Mouse (Mus musculus): ENCODE results near the gene Aldh1a1. TPM values are rescaled to one million over a fixed set of nuclear protein-coding genes. Genes with fewer than 3 reads are reported as not detected.

Gene Aldh1a1
- polyA plus RNA-seq, 1 experiment from 2014 or later = 2.3 TPM

DNA sequence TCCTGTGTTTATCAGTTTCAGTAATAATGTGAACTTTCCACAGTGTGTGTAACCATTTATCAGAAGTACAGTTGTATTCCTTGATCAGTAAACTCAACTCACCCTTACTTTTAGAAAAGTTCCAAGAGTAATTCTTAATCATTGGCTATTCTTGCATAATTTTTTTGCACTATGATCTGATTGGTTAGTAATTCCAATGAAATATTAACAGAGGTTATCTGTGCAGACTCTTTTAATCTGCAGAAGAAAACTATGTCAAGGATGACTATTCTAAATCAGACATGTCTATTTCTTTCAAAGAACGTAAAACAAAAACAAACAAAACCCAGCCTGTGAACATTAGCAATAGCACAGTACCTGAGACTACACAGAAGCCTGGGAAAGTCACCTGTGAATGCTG lies 62.9 kb downstream of the Aldh1a1 start:
- H3K9me3 ChIP-seq (replicated peaks) = no peaks in the 10 kb centered on the region
- no peak for ATAC-seq (ENCODE audit: insufficient number of reproducible peaks, low FRiP score)
- H3K4me1 ChIP-seq (replicated peaks) = no peaks in the 10 kb centered on the region
- no peaks in the 10 kb centered on the region for H3K27me3 ChIP-seq (replicated peaks)
- no peak overlapping the region for H3K27ac ChIP-seq (ENCODE audit: poor library complexity, severe bottlenecking)
- no peak overlapping the region for H3K4me2 ChIP-seq
- H3K9ac ChIP-seq = no peak overlapping the region
- no peak overlapping the region for H3K4me3 ChIP-seq
- WGBS = 65% methylated on average over 1 of the region's 1 CpGs
- H3K36me3 ChIP-seq = no peaks in the 10 kb centered on the region

DNA sequence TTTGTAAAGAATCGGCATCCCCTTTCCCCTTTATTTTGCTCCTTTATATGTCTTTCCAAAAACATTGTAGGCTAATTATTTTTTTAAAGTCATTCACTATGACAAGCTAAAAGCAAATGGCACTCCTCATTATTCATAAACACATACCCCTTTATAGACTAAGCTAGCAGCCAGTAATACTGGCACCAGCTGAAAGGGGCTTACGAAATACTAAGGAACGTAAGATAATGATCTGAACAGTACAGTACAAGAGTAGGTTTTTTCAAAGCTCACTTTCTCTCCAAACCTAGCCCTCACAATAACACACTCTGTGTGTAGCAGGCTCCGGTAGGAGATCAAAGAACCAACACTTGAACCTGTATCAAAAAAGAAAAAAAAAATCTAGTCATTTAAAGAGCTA lies 64.7 kb downstream of the Aldh1a1 start:
- Histone ChIP-seq H3K4me3 (no peak overlapping the region), H3K27me3 (replicated peaks) (no peaks in the 10 kb centered on the region), H3K4me1 (replicated peaks) (no peaks in the 10 kb centered on the region), H3K27ac (ENCODE audit: poor library complexity, severe bottlenecking) (no peak overlapping the region), H3K36me3 (no peaks in the 10 kb centered on the region), H3K9me3 (replicated peaks) (no peaks in the 10 kb centered on the region), H3K4me2 (no peak overlapping the region), H3K9ac (no peak overlapping the region)
- ATAC-seq (ENCODE audit: insufficient number of reproducible peaks, low FRiP score) = no peak
- WGBS = 87% methylated on average over 4 of the region's 4 CpGs

DNA sequence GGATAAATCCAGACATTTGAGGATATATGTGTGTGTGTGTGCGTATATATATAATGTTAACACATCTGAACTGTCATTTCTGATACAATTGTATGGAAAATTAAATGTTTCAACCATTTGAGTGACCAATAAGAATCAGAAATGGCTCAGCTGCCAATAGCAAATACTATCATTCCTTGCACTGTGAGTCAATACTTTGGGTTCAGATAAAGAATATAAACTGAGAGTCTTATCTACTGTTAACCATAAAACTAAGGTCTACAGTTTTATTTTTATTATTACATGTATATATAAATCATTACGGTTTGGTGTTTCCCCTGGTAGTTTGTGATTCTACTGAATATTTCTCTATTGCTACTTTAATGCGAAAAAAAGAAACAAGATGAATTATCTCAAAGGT lies 65.6 kb downstream of the Aldh1a1 start:
- 85% methylated on average over 3 of the region's 3 CpGs for WGBS
- Histone ChIP-seq H3K36me3 (no peaks in the 10 kb centered on the region), H3K9me3 (replicated peaks) (no peaks in the 10 kb centered on the region), H3K4me2 (no peak overlapping the region), H3K9ac (no peak overlapping the region), H3K27ac (ENCODE audit: poor library complexity, severe bottlenecking) (no peak overlapping the region), H3K27me3 (replicated peaks) (no peaks in the 10 kb centered on the region), H3K4me1 (replicated peaks) (no peaks in the 10 kb centered on the region), H3K4me3 (no peak overlapping the region)
- ATAC-seq (ENCODE audit: insufficient number of reproducible peaks, low FRiP score) = no peak

DNA sequence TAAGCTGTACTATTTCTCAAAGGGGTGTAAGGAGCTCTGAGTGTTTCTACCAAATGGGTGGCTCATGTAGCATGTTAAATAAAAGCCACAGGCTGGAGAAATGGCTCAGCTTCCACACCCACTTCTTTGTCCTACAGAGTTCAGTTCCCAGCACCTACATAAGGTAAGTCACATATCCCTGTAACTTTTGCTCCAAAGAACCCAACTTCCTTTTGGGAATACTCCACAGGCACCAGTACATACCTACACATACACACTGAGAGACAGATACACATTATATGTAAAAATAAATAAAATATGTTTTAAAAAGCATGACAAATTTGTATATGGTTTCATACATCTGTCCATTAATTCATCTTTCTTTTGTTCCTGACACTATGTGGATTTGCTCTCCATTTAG lies 66.0 kb downstream of the Aldh1a1 start:
- no peaks in the 10 kb centered on the region for H3K36me3 ChIP-seq

DNA sequence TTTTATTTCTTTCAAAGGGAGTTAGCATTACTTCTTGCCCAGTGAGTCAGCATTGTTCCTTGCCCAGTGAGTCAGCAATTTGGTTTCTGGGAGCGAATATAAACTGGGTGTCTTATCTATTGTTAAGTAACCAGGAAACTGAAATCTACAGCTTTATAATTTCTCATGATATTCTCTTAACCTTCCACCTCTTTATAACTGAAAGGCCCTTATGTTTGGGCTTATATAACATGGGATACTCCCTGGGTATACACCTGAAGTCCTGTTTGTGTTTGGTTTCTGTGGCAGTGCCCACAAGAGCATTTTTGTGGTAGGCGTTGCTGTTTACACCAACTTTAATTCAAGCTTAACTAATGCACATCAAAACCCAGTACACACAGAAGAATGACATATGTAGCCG lies 66.4 kb downstream of the Aldh1a1 start:
- ATAC-seq (ENCODE audit: insufficient number of reproducible peaks, low FRiP score) = no peak
- no peaks in the 10 kb centered on the region for H3K9me3 ChIP-seq (replicated peaks)
- H3K27me3 ChIP-seq (replicated peaks) = no peaks in the 10 kb centered on the region

More for the DNA sequence above, 66.0 kb downstream of the Aldh1a1 start:
- H3K4me1 ChIP-seq (replicated peaks) = no peaks in the 10 kb centered on the region
- H3K9ac ChIP-seq = no peak overlapping the region
- no peaks in the 10 kb centered on the region for H3K27me3 ChIP-seq (replicated peaks)
- no peak overlapping the region for H3K4me3 ChIP-seq
- no peaks in the 10 kb centered on the region for H3K9me3 ChIP-seq (replicated peaks)
- no peak overlapping the region for H3K27ac ChIP-seq (ENCODE audit: poor library complexity, severe bottlenecking)
- no peak for ATAC-seq (ENCODE audit: insufficient number of reproducible peaks, low FRiP score)
- H3K4me2 ChIP-seq = no peak overlapping the region

DNA sequence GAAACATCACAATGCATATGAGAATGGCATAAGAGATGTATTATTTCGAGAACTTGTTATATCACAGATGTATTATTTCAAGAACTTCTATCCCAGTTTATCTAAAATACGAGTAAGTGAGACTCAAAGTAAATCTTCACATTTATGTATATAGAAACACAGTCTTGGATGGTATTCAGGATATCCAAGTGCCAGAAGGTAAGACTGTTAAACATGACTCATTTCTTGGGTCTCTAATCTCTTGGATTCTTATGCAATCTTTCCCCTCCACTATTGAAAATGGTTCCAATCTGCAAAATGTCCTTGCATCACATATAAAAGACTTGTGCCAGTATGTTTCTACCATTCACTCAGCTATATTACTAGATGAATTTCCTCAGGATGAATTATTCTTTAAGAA lies 67.4 kb downstream of the Aldh1a1 start:
- 69% methylated on average over 2 of the region's 2 CpGs for WGBS
- no peaks in the 10 kb centered on the region for H3K36me3 ChIP-seq

More for the DNA sequence above, 66.4 kb downstream of the Aldh1a1 start:
- WGBS = 78% methylated on average over 3 of the region's 3 CpGs
- H3K4me2 ChIP-seq = no peak overlapping the region
- no peak overlapping the region for H3K4me3 ChIP-seq
- no peak overlapping the region for H3K27ac ChIP-seq (ENCODE audit: poor library complexity, severe bottlenecking)
- H3K36me3 ChIP-seq = no peaks in the 10 kb centered on the region
- H3K4me1 ChIP-seq (replicated peaks) = no peaks in the 10 kb centered on the region
- H3K9ac ChIP-seq = no peak overlapping the region

DNA sequence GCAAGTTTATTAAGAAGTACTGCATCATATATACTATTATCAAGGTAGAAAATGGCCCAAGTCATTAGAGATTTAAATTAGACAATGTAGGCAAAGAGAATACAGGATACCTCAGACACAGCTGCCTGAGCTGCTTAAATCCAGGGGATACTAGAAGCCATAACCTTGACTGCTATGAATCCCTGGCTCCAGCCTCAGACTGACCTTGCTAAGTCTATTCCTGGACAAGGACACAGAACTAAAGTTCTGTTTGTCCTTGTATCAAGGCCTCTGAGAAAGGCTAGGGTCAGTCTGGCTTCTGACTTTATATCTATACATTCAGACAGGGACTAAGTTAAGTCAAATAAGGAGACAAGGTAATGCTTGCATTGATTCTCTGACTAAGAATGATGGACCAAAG lies 69.9 kb downstream of the Aldh1a1 start:
- Histone ChIP-seq H3K4me1 (replicated peaks) (no peaks in the 10 kb centered on the region), H3K4me3 (no peak overlapping the region), H3K4me2 (no peak overlapping the region), H3K36me3 (no peaks in the 10 kb centered on the region), H3K27ac (ENCODE audit: poor library complexity, severe bottlenecking) (no peak overlapping the region), H3K9ac (no peak overlapping the region), H3K9me3 (replicated peaks) (no peaks in the 10 kb centered on the region), H3K27me3 (replicated peaks) (no peaks in the 10 kb centered on the region)
- no peak for ATAC-seq (ENCODE audit: insufficient number of reproducible peaks, low FRiP score)

More for the DNA sequence above, 67.4 kb downstream of the Aldh1a1 start:
- Histone ChIP-seq H3K9ac (no peak overlapping the region), H3K4me1 (replicated peaks) (no peaks in the 10 kb centered on the region), H3K4me3 (no peak overlapping the region), H3K27me3 (replicated peaks) (no peaks in the 10 kb centered on the region), H3K4me2 (no peak overlapping the region), H3K27ac (ENCODE audit: poor library complexity, severe bottlenecking) (no peak overlapping the region), H3K9me3 (replicated peaks) (no peaks in the 10 kb centered on the region)
- no peak for ATAC-seq (ENCODE audit: insufficient number of reproducible peaks, low FRiP score)

DNA sequence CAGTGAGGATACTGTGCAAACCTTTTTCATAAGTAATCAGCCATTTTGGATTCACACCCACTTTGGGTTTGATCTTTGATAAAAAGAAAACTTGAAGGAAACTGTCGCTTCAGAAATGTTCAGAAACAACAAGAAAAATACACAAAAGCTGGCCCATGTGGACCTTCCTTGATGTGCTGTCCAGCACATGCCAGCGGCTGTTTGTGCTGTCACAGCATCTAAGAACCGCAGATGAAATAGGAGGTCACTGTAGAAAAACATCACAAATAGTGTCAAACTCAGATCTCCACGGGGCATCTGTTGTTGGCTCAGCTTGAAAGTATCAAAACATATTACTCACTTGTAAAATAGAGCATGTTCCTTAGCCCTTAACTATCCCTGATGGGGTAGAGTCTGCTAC lies 73.8 kb downstream of the Aldh1a1 start:
- no peak overlapping the region for H3K9ac ChIP-seq
- no peak overlapping the region for H3K4me2 ChIP-seq
- H3K27ac ChIP-seq (ENCODE audit: poor library complexity, severe bottlenecking) = no peak overlapping the region
- no peaks in the 10 kb centered on the region for H3K4me1 ChIP-seq (replicated peaks)
- 80% methylated on average over 4 of the region's 4 CpGs for WGBS
- ATAC-seq (ENCODE audit: insufficient number of reproducible peaks, low FRiP score) = no peak
- no peaks in the 10 kb centered on the region for H3K9me3 ChIP-seq (replicated peaks)
- H3K27me3 ChIP-seq (replicated peaks) = no peaks in the 10 kb centered on the region
- no peak overlapping the region for H3K4me3 ChIP-seq
- H3K36me3 ChIP-seq = no peaks in the 10 kb centered on the region

DNA sequence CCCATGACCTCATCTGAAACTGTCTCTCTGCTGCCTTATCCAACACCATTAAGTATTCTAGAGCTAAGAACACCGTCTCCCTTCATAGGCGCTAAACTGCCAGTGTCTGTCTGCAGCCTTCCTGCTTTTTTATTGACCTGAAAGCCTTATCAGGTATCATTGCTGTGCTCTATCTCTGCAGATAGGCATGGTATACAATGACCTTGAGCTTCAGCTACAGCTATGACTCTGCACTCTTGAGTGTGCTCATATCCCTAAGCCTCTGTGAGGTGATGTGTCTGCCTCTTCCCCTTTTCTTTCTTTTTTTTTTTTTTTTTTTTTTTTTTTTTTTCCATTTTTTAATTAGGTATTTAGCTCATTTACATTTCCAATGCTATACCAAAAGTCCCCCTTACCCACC lies 74.5 kb downstream of the Aldh1a1 start:
- Histone ChIP-seq H3K9me3 (replicated peaks) (no peaks in the 10 kb centered on the region), H3K4me2 (no peak overlapping the region), H3K9ac (no peak overlapping the region), H3K4me3 (no peak overlapping the region), H3K27me3 (replicated peaks) (no peaks in the 10 kb centered on the region), H3K4me1 (replicated peaks) (no peaks in the 10 kb centered on the region), H3K36me3 (no peaks in the 10 kb centered on the region), H3K27ac (ENCODE audit: poor library complexity, severe bottlenecking) (no peak overlapping the region)
- ATAC-seq (ENCODE audit: insufficient number of reproducible peaks, low FRiP score) = no peak
- 82% methylated on average over 2 of the region's 2 CpGs for WGBS

DNA sequence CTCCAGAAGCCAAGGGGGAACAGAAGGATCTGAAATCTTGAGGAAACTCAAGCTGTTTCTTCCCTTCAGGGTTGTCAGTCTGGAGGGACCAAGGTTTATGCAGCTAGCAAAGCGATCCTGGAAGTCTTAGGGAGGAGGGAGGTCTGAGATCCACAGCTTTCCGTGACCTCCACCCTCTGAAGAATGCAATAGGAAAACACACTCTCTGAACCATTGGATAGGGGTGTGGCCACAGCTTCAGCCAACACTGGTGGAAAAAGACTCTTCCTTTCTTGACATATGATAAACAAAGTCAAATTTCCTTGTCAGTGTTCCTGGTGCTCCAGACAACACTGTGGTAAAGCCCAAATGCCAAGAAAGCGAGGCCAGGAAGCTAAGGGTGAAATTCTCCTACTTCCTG lies 84.5 kb downstream of the Aldh1a1 start:
- no peaks in the 10 kb centered on the region for H3K9me3 ChIP-seq (replicated peaks)
- H3K4me1 ChIP-seq (replicated peaks) = no peaks in the 10 kb centered on the region
- no peak overlapping the region for H3K27ac ChIP-seq (ENCODE audit: poor library complexity, severe bottlenecking)
- no peak overlapping the region for H3K4me2 ChIP-seq
- ATAC-seq (ENCODE audit: insufficient number of reproducible peaks, low FRiP score) = no peak
- no peaks in the 10 kb centered on the region for H3K27me3 ChIP-seq (replicated peaks)
- H3K9ac ChIP-seq = no peak overlapping the region
- 58% methylated on average over 3 of the region's 3 CpGs for WGBS
- no peak overlapping the region for H3K4me3 ChIP-seq
- no peaks in the 10 kb centered on the region for H3K36me3 ChIP-seq

DNA sequence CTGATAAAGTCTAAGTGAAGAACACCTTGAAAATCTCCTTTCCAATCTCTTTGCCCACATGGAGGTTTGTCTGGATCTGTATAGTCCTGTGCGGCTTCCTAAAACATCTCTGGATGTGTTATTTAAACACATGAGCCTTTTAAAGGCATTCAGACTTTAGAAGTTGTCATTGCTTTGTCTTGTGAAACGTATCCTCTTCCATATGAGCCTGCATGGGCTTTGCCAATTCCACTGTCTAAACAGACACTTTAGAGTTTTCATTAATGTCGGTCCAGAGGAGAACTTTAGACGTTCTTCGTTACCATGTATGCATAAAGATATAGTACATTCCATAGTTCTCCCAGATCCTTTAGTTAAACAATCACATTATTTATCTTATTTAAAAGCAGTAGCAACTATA lies 84.9 kb downstream of the Aldh1a1 start:
- Histone ChIP-seq H3K36me3 (no peaks in the 10 kb centered on the region), H3K4me1 (replicated peaks) (no peaks in the 10 kb centered on the region), H3K27me3 (replicated peaks) (no peaks in the 10 kb centered on the region), H3K9me3 (replicated peaks) (no peaks in the 10 kb centered on the region), H3K9ac (no peak overlapping the region), H3K4me2 (no peak overlapping the region), H3K27ac (ENCODE audit: poor library complexity, severe bottlenecking) (no peak overlapping the region), H3K4me3 (no peak overlapping the region)
- ATAC-seq (ENCODE audit: insufficient number of reproducible peaks, low FRiP score) = no peak
- 76% methylated on average over 5 of the region's 5 CpGs for WGBS

DNA sequence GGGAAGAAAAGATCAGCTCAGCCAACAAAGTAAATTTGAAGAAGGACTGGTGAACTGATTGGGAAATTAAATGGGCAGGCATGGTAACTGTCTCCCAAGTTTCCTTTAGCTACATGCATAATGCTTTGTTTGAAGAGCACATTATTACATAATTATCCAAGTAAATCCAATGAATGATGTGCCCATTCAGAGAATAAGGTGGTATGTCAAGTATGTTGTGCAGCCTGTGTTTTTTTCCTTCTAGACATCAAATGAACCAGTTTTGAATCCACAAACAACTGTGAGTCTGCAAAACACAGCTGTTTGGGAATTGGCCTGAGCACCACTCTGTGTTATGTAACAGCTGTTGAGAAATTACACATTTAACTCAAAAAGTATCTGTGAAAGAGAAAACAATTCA lies 107.4 kb downstream of the Aldh1a1 start:
- Histone ChIP-seq H3K9ac (no peak overlapping the region), H3K27me3 (replicated peaks) (no peaks in the 10 kb centered on the region), H3K27ac (ENCODE audit: poor library complexity, severe bottlenecking) (no peak overlapping the region), H3K9me3 (replicated peaks) (no peaks in the 10 kb centered on the region), H3K4me1 (replicated peaks) (no peaks in the 10 kb centered on the region), H3K4me2 (no peak overlapping the region), H3K36me3 (no peaks in the 10 kb centered on the region), H3K4me3 (no peak overlapping the region)
- no peak for ATAC-seq (ENCODE audit: insufficient number of reproducible peaks, low FRiP score)

Measured in heart, embryonic 12.5 days (tissue).